Mouse (Mus musculus) MN1 (cell line): Measurements from ENCODE around the gene Dusp6.

ENCODE experiments used
- DNase-seq: peaks from one replicate; pipeline ENCODE4 v3.0.0-alpha.2; 2016; ENCODE audit warnings: low spot score

Dusp6 gene

DNA sequence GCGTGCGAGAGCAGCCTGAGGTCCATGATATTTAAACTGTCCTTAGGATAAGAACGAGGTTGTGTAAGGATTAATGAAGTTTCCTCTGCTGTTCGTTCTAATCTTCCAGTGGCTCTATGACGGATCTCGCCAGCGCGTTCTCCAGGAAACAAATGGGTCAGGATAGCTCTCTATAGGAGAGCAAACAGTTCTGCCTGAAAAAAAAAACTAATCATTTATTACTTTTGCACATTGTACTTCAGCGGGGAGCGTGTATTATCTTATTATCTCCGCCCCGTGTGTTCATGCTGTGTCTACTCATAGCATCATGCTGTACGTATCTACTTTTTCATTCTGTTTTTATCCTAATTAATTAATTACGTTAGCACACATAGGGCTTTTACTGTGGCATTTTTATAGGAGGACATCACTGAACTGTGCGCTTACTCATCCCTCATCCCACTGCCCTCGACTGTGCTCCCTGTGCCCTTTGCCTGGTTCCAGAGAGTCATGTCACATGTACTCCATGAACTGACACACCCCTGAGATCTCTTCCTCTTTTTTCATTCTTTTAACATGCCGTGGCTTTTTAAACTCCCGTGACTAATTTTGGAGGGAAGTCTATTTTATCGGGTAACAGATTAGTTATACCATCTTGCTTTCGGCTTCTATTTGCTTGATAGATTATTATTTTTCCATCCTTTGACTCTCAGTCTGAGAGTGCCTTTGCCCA lies 16.1 kb upstream of the Dusp6 start:
- DNase-seq = peak; percentile 37

DNA sequence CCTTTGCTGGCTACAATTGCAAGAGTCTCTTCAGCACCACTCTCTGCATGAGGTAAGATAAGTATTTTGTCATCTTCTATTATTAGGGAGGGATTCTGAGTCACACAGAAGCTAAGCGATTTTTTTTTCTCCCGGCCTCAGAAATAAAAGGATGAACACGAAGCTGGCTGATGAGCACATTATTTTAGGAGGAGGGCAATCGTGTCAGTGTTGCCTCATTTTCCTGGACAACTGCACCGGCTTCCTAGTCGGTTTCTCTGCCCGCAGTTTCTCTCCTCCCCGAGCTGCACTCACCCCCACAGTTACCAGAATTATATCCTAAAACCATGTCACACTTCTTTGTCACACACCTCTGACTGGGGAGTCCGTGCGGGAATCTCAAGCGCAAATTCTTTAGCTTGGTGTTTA lies 12.2 kb upstream of the Dusp6 start:
- peak; percentile 70 for DNase-seq

DNA sequence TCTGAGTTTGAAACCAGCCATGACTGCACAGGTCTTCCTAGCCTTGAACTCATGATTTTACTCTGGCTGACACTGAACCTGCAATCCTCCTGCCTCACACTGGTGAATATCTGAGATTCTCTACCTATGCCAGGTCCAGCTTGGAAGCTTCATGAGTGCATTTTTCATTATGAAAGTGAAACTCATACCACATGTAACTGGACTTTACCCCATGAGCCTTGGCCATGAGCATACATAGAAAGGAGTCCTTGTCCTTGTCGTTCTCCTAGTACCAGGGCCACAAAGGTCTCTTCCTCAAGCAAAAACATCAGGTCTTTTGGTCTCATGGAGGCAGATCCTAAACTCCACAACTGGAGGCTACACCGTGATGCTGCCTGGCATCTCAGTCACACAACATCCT lies 9.6 kb upstream of the Dusp6 start:
- DNase-seq = no peak

DNA sequence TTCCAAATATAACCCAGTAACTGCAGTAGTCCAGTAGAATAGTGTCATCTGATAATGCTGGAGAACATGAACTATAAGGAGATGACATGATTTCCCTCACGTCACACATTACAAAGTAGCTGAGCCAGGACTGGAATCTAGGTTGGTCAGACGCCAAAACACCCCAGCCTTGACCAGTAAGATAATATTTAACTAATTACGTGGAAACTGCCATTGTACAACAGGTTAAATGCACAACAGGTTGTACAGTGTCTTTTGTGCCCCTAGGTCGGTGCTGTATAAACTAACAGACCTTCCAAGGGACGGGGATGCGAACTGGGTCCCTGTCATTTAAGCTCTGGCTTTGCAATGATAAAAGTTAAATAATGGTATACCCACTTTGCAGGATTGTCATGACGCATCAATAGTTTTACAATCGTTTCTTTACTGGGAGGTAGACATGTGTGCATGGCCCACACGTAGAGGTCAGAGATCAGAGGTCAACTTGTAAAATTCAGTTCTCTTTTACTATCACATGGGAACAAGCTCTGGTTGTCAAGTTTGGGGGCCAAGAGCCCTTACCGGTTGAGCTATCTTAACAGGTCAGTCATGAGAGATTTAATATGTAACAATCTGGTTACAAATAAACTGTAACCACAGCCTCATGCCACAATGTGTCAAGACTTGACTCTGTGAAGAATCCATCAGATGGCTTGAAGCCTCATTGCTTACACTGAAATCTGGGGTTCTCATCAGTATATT lies 7.0 kb upstream of the Dusp6 start:
- no peak for DNase-seq

DNA sequence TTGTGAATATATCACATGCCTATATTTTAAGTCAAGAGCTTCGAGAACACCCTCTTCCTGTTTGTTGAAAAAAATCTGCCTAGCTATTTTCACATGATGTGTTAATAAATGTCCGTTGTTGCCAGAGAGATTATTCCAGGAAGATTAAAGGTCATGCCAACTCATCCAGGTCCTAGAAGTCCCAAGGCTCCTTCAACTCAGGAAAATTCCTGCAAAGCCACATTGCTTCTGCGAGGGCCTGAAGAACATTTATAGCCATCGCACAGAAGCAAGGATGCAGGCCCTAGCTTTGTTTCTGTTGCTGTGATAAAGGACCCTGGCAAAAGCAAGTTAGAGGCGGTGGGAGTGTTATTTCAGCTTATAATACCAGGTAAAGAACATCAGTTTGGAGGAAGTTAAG lies 5.5 kb upstream of the Dusp6 start:
- no peak for DNase-seq

DNA sequence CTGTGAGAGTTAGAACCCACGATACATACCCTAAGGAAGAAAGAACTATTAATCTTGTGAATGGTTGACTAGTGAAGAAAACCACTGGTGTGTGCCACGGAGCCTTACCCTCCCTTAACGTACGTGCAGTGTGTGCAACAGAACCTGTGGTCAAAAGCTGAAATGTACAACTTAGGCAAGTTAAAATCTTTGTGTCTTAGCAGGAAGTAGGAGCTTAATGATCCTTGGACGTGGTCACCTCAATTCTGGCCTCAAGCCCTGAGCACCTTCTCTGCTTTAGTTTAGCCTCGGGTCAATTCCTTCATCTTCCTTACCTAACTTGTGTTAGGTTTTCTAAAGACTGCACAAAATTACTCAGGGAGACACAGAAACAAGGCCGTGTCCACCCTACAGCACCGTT lies 3.2 kb upstream of the Dusp6 start:
- DNase-seq = no peak

DNA sequence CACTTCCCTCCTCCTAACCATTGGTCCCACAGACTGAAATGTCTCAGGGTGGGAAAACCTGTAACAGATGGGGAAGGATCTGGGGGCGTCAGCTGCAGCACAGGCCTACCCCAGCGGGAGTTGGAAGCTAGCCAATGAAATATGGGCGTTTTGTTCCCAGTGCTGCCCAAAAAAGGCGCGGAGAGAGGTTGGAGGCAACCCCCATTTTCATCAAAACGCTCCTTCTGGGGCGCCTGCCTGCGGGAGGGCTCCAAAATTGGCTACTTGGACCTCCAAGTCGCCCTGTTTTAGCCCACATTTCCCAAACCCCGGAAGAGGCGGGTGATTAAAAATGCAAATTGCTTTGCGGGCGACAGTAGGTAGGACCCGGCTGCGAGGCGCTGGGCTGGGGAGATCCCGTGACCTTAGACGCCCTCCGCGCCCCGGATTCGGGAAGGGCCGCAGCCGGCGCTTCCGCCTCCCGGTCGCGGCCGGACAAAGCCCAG lies 1.8 kb upstream of the Dusp6 start:
- DNase-seq = peak; percentile 77

DNA sequence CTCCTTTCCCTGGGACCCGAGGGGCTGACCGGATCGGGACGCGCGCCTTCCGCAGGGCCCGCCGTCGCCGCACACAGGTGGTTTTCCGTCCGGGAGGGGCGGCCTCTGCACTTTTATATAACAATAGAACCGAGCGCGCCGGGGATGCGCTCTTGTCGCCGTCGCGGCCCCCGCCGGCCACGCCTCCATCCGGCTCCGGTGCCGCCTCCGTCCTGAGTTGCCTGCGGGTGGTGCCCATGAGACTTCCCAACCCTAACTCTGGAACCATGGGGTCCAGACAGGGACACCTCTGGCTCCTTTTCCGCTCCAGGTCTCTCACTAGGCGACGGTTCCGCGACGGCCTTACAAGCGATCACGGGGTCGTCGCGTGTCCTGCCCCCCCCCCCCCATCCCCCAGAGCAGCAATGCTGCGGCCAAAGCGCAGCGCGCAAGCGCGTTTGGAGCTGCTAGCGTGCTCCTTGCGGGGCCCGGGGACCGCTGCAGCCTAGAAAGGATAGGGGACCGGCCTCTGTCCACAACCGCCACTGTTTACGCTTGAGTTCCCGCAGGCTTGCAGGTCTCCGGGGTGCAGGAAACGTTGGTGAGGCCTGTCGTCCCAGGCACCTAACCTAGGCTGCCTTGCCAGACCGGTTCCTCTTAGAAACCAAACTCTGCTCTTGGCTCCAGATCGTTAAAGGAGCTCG lies 1.3 kb upstream of the Dusp6 start:
- DNase-seq = peak; percentile 88

DNA sequence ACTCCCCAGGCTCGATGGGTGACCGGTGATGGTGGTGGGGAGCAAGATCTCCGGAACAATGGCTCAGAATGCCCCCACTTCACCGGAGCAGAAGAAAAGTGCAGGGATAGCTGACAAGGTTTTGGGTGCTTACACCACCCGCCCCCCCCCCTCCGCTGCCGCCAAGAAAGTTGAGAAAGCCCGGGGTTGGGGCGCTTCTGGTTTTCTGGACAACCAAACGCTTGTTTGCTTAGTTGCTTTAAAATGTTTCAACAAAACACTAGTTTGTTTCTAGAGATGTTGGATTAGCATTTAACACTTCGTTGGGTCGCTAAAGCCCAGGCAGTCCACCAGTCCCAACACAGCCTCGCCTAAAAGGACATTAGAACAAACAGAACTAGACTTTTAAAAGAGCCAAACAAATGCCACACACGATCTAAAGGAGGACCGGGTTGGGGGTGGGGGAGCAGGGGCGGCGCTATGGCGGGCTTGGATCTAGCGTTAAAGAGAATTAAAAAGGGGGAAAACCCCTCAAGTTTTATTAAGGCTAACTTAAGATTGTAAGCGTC lies 638 bp upstream of the Dusp6 start:
- DNase-seq = no peak

DNA sequence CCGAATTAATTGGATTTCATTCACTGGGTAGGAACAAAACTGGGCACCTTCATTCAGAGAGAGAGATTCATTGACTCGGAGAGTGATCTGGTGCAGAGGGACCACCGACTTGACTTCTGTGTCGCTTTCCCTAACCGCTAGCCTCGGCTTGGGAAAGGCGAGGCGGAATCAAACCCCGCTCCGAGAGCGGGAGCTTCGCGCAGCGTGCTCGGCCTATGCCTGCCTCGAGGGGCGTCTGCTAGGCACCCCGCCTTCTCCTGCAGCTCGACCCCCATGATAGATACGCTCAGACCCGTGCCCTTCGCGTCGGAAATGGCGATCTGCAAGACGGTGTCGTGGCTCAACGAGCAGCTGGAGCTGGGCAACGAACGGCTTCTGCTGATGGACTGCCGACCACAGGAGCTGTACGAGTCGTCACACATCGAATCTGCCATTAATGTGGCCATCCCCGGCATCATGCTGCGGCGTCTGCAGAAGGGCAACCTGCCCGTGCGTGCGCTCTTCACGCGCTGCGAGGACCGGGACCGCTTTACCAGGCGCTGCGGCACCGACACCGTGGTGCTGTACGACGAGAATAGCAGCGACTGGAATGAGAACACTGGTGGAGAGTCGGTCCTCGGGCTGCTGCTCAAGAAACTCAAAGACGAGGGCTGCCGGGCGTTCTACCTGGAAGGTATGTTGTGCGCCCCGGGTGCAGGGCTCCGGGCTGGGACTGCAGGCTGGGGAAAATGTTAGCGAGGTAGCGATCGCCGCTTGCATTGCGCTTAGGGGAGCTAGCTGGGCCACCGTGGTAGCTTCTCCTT lies 589 bp downstream of the Dusp6 start:
- DNase-seq = no peak

DNA sequence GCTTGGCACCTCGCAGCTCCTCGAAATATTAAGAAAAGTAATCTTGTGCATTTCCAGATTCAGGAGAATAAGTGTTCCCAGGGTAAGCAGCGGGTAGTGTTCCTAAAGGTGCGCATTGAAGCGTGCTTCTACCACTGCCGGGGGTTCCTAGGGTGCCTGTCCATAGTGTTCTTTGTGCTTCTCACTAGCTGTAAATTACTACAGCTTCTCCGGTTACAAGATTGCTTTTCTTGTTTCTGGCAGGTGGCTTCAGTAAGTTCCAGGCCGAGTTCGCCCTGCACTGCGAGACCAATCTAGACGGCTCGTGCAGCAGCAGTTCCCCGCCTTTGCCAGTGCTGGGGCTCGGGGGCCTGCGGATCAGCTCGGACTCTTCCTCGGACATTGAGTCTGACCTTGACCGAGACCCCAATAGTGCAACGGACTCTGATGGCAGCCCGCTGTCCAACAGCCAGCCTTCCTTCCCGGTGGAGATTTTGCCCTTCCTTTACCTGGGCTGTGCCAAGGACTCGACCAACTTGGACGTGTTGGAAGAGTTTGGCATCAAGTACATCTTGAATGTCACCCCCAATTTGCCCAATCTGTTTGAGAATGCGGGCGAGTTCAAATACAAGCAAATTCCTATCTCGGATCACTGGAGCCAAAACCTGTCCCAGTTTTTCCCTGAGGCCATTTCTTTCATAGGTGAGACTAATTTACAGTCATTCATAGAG lies 1.4 kb downstream of the Dusp6 start:
- peak; percentile 29 for DNase-seq

DNA sequence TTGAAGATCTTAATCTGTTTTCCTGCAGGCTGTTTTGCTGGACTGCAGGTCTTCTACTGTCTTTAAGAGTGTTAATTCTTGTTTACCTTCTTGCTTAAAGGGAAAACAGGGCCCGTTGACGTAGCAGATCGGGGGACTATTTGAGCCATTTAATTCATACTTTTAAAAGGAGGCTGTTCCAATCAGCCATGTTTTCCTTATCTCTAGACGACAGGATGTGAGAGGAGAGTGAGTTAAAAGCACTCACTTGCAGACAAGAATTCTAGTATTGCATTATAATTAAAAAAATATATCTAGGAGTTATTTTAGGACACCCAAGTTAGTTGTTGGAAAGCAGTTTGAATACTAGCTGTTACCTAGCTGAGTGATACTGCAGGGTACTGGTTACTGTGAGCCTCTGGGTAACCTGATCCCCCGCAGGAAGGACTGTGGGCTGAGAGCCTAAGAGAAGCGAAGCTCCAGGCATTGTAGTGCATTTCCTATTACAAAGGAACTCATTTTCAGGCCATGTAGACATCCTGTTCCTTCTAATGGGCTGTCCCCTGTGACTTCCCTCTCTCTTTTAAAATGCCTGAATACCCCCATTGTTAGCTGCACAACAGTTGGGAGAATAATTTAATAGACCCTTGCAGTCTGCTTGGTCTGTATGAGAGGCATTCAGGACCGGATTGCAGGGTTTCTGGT lies 2.1 kb downstream of the Dusp6 start:
- peak; percentile 50 for DNase-seq

DNA sequence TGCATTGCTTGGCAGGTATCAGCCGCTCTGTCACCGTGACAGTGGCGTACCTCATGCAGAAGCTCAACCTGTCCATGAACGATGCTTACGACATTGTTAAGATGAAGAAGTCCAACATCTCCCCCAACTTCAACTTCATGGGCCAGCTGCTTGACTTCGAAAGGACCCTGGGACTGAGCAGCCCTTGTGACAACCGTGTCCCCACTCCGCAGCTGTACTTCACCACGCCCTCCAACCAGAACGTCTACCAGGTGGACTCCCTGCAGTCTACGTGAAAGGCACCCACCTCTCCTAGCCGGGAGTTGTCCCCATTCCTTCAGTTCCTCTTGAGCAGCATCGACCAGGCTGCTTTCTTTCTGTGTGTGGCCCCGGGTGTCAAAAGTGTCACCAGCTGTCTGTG lies 3.0 kb downstream of the Dusp6 start:
- DNase-seq = peak; percentile 44

DNA sequence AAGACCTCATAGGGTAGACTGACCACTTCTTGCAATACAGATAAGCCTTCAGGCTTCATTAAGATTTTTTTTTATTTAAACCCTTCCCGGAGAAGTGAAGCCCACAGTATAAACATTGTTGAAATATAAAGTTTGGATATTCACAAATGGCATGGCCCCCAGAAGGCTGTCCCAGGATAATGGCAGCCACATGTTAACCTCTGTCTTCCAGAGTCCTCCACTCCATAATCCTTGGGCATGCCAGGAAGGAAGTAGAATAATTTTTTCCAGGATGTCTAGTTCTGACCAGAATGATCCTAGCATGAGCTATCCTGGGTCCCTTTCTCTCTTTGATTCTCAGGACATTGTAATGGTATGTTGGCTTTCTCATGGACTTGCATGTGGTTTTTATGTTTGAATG lies 4.6 kb downstream of the Dusp6 start:
- DNase-seq = no peak

DNA sequence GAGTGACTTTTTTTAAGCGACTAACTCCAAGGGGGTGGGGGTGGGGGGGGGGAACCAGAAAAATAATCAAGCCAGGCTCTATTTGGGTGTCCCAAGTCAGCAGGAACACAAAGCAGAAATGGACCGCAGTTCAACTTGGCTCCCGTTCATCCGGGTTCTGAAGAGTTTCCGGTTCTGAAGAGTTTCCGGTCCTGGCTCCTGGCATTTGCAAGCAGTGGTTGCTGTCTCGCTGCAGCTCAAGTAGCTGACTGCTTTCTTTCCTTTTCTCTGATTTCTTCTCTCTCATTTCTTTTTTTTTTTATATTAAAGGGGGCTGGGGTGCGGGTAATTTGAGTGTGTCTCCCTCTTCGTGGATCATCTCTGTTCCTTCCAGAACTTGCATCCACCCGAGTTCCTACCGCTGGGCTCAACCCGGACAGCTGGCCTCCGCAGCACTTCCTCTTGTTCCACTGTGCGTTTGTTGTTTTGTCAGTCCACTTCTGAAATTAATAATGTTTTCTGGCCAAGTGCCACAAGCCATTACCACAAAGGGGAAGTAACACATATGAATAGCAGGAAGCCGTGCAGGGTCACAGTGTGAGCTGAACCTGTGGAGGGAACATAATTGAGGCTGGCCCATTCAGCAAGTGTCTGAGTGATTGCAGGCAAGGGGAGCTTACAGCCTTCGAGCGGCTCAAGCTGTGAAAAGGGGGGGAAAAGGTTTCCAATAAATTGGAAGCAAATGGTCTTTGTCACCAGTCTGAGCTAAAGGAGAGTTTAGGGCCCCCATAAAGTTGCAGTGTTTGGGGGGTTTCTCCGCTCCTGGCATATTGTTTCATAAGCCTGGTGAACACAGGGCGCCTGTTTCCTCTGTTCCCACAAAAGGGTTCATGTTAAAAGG lies 5.6 kb downstream of the Dusp6 start:
- peak; percentile 61 for DNase-seq

DNA sequence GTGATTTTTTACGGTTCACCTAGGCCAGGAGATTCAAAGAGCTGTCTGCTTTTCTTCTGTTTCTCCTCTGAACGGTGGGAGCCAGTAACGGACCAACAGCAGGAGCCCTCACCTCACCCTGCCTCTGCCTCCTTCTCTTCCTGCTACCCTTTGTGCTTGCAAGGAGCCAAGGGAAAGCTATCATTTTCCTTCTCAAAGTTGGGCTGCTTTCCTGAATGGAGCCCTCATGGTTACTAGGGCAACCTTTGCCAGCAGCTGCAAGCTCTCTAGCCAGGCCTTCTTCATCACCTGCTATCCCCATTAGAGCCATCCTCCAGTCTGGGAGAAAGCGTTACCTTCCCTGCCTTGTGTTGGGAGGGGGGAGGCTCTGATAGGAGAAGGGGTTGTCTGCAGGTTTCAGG lies 6.3 kb downstream of the Dusp6 start:
- peak; percentile 52 for DNase-seq

DNA sequence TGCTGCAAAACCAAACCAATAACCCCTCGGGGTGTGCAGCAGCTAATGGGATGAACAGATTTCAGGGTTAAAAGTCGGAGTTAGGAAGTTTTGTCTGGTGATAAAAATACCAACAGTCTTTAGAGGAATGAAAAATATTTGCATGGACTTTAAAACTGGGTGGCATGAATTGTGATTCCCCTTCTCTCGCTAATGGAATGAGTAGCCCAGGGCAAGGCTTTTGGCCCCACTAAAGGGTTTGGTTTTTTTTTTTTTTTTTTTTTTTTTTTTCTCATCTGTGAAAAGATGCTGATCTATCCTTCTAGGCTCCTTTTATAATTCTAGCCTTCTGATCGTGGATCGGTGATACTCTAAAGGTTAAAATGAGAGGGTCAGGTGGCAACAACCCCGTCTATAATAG lies 6.7 kb downstream of the Dusp6 start:
- peak; percentile 28 for DNase-seq

DNA sequence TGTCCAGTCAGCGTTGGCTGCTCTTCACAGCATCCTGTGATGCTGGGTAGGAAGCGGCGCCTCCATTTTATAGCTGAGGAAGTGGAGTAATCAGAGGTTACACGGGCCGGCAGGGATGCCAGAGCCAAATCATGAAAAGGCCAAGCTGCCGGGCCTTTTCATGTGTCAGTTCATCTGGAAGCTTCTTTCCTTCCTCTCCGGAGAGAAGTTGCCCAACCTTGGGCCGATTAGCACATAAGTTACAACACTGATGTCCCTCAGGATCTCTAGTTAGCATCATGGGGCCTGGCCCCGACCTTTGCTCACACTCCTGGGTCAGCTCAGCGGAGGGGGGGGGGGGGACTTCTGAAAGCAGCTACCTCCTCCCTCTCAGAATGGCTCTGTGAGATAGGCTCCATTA lies 7.4 kb downstream of the Dusp6 start:
- no peak for DNase-seq

DNA sequence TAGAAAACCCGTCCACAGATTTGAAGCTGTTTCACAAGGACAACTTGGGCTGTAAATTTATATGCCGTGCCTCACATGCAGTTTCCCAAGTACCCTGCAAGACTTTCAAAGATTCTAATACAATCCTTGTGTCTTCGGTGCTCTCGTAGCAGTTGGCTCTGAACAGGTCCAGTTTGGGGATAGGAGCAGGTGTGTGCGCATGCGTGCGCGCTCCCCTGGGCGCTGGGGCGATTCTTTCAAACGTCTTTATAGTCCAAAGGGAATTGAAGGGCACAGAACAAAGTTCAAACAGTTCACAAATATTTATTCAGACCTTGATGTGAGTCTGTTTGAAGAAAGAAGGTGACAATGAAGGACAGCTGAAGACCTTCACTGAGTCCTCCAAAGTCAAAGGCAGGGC lies 8.0 kb downstream of the Dusp6 start:
- DNase-seq = no peak

DNA sequence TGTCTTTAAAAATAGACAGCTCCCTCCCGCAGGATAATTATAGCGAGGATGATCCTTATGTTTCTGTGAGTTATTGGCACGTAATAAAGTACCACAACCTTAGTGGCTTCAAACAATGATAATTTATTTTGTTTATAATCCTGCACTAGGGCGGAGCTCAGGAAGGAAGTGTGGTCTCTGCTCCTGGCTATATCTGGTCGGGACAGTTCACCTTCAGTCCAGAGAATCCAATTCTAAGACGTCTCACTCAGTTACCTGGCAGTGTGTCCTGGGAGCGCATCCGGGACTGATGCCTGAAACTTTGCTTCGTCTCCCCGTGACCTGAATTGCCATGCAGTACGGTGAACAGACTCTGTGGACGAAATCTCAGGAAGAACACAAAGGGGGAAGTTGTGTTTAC lies 10.0 kb downstream of the Dusp6 start:
- DNase-seq = no peak
